Mouse (Mus musculus): ENCODE results near the gene Kctd14. TPM values are rescaled to one million over a fixed set of nuclear protein-coding genes. Genes with fewer than 3 reads are reported as not detected.

The Kctd14 gene
- 19.6 TPM for polyA plus RNA-seq (2015; fragmentation: Illumina TruSeq; extraction: RNeasy Lipid Tissue Mini Kit (QIAGEN cat#74804); ENCODE audit: insufficient read depth, low replicate concordance)

GRCm38 (mm10) chr7:97451023-97451422, at the start of gene Kctd14:
Gene Kctd14, plus strand, starts transcription at chr7:97451323.

GRCm38 (mm10) chr7:97416906-97417777, 34.0 kb upstream of the Kctd14 start, which contains the start of gene Thrsp:
Gene Thrsp, minus strand, starts transcription at chr7:97417730.

GRCm38 (mm10) chr7:97480821-97481339, 29.8 kb downstream of the Kctd14 start, which contains the start of gene Ints4:
Gene Ints4, plus strand, starts transcription at chr7:97480956.

Other genes starting within 250 kb of the Kctd14 start
- gene Usp35, start 119.3 kb upstream of the Kctd14 start, polyA plus RNA-seq (2015; fragmentation: Illumina TruSeq; extraction: RNeasy Lipid Tissue Mini Kit (QIAGEN cat#74804); ENCODE audit: insufficient read depth, low replicate concordance) = 12.0 TPM
- gene Kctd21, start 119.0 kb upstream of the Kctd14 start, polyA plus RNA-seq (2015; fragmentation: Illumina TruSeq; extraction: RNeasy Lipid Tissue Mini Kit (QIAGEN cat#74804); ENCODE audit: insufficient read depth, low replicate concordance) = 5.3 TPM
- gene Alg8, start 79.7 kb upstream of the Kctd14 start, polyA plus RNA-seq (2015; fragmentation: Illumina TruSeq; extraction: RNeasy Lipid Tissue Mini Kit (QIAGEN cat#74804); ENCODE audit: insufficient read depth, low replicate concordance) = 28.3 TPM
- gene Ndufc2, start 51.3 kb upstream of the Kctd14 start, polyA plus RNA-seq (2015; fragmentation: Illumina TruSeq; extraction: RNeasy Lipid Tissue Mini Kit (QIAGEN cat#74804); ENCODE audit: insufficient read depth, low replicate concordance) = 70.0 TPM
- gene Thrsp, start 33.6 kb upstream of the Kctd14 start, polyA plus RNA-seq (2015; fragmentation: Illumina TruSeq; extraction: RNeasy Lipid Tissue Mini Kit (QIAGEN cat#74804); ENCODE audit: insufficient read depth, low replicate concordance) = 2.4 TPM
- gene Ints4, start 29.6 kb downstream of the Kctd14 start, polyA plus RNA-seq (2015; fragmentation: Illumina TruSeq; extraction: RNeasy Lipid Tissue Mini Kit (QIAGEN cat#74804); ENCODE audit: insufficient read depth, low replicate concordance) = 63.9 TPM
- 18.8 TPM for gene Aamdc, start 128.2 kb downstream of the Kctd14 start, polyA plus RNA-seq (2015; fragmentation: Illumina TruSeq; extraction: RNeasy Lipid Tissue Mini Kit (QIAGEN cat#74804); ENCODE audit: insufficient read depth, low replicate concordance)
- 35.5 TPM for gene Rsf1, start 128.6 kb downstream of the Kctd14 start, polyA plus RNA-seq (2015; fragmentation: Illumina TruSeq; extraction: RNeasy Lipid Tissue Mini Kit (QIAGEN cat#74804); ENCODE audit: insufficient read depth, low replicate concordance)
- 83.9 TPM for gene Clns1a, start 245.3 kb downstream of the Kctd14 start, polyA plus RNA-seq (2015; fragmentation: Illumina TruSeq; extraction: RNeasy Lipid Tissue Mini Kit (QIAGEN cat#74804); ENCODE audit: insufficient read depth, low replicate concordance)